Mouse (Mus musculus): ENCODE results near the gene Tbc1d2.
A peak's percentile ranks its signal among the peaks of the same experiment; 100 is the strongest.
"Not testable (repeated sequence)": the region's sequence is repeated elsewhere in the genome, so short reads cannot be mapped to it uniquely, and the experiment has no call there.

The Tbc1d2 gene

GRCm38 (mm10) chr4:46601844-46602423, 48.1 kb downstream of the Tbc1d2 start, which contains the start of gene Coro2a:
Coro2a (minus strand) TSS chr4:46602202.
- peak; percentile 89 for DNase-seq (ENCODE audit: low spot score)

DNA sequence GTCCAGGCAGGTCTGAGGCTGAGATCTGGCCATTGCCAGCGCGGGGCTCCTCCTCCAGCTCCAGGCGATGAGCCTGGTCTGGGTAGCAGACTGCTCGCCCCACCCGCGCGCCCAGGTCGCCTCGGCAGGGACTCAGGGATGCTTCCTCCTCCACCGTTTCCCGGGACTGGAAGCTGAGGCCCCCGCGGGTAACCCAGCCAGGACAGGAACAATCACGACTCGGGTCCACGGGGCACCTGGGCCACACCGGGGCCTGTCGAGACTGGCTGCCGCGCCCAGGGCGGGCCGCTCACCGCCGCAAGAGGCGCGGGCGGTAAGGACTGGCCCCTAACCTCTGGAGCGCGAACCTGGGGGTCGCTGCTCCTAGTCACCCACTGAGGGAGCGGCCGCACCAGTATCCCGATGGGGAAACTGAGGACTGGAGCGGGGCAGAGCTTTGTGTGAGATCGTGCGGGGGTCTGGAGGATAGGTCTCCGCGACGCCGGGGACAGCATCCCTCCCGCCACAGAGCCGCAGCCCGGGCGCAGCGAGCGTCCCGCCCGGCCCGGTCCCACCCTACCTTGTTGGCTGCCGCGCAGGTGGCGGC, 48.7 kb downstream of the Tbc1d2 start:
- DNase-seq (ENCODE audit: low spot score): no peak

GRCm38 (mm10) chr4:46600473-46601257, 49.3 kb downstream of the Tbc1d2 start:
- DNase-seq (ENCODE audit: low spot score): no peak

GRCm38 (mm10) chr4:46599609-46600008, 50.4 kb downstream of the Tbc1d2 start:
- DNase-seq (ENCODE audit: low spot score): not testable (repeated sequence)

DNA sequence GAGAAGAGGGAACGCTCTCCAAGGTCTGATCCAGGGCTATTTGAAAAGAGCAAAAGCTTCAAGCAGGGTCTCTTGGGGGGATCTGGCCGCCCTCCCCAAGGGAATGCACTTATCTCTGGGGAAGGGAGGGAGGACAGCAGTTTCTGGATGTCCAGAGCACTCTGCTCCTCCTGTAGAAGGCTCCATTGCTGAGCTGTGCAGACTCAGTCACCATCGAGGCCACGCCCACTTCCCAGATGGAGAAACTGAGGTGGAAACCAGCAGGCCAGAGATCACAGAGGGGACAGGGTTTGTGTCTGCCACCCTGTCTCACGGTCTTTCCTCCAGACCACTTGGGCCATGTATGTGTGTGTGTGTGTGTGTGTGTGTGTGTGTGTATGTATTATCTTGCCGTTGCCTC, 51.0 kb downstream of the Tbc1d2 start:
- no peak for DNase-seq (ENCODE audit: low spot score)

GRCm38 (mm10) chr4:46598111-46598510, 51.9 kb downstream of the Tbc1d2 start:
- DNase-seq (ENCODE audit: low spot score): no peak

- no peak for DNase-seq (ENCODE audit: low spot score)
Observed at GRCm38 (mm10) chr4:46597286-46597961, 52.6 kb downstream of the Tbc1d2 start.

GRCm38 (mm10) chr4:46596398-46596797, 53.6 kb downstream of the Tbc1d2 start:
- no peak for DNase-seq (ENCODE audit: low spot score)

- DNase-seq (ENCODE audit: low spot score): peak; percentile 2
Observed at GRCm38 (mm10) chr4:46594131-46594530, 55.9 kb downstream of the Tbc1d2 start.

DNA sequence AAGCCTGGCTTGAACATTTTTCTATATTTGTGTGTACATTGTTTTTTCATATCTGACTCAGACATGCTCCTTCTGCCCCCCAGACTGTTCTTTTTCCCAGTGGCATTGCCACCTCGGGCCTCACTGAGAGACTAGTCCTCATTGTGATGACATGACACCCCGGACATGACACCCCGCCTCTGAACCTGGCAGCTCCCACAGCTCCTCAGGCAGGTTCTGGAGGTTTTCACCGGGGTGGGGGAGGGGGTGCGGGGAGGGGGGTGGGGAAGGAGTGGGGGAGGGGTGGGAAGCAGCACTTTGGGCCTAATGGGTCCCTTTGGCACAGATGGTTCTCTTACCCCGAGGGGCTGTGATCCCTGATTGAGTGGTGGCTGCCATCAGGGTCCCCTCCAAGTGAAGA, 56.5 kb downstream of the Tbc1d2 start:
- no peak for DNase-seq (ENCODE audit: low spot score)

DNA sequence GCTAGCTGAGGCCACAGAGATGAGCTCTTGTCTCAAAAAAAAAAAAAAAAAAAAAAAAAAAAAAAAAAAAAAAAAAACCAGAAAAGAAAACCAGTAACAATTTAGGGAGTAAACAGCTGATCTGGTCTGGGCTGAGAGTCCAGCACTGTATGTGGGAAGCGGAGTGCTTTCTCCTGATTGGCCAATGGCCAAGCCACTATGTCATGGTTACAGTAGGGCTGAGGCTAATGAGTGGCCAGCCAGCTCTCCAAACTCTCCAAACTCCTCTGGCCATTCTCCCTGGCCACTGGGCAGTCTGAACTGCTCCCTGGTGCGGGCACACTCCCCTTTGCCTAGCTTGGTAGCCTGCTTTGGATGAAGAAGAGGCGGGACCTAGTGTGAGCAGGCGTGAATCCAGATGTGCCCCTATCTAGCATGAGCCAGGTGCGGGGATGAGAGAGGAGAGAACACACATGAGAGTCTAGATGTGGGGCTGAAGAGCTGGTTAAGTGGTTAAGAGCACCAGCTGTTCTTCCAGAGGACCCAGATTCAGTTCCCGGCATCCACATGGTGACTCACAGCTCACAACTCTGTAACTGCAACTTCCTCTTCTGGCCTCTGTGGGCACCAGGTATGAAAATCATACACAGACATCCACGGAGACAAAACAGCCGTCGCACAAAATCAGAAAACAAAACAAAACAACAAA, 58.0 kb downstream of the Tbc1d2 start:
- DNase-seq (ENCODE audit: low spot score): peak; percentile 5

GRCm38 (mm10) chr4:46590810-46591209, 59.2 kb downstream of the Tbc1d2 start:
- DNase-seq (ENCODE audit: low spot score): no peak

DNA sequence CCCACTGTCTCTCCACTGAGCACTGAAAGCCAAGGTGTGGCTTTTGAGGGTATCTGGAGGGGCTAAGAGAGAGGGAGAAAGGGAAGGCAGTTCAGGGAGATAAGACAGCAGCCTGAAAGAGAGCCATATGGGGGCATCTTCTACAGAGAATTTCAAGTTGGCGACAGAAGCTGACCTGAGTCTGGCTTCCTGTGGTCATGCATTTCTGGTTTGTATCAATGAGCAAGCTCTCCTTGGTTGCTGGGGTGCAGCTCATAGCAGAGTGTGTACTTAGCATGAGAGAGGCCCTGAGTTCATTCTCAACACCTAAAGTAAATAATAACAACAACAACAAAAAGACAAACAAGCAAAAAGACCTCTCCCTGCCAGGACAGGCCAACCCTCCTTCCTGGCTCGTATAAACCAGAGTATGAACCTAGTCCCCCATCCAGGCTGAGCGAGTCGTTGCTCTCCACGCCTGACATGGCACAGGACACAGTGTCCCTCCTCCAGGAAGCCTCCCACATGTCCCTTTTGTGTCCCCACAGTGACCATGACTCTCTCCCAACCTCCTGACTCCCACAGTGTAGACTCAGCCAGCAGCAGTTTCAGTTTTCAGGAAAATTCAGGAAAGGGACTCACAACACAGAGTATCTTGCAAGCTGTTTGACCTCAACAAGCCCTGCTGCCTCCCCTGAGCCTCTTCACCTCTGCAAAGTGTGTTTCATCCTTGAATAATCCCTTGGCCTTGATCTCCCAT, 59.9 kb downstream of the Tbc1d2 start:
- peak; percentile 1 for DNase-seq (ENCODE audit: low spot score)

DNA sequence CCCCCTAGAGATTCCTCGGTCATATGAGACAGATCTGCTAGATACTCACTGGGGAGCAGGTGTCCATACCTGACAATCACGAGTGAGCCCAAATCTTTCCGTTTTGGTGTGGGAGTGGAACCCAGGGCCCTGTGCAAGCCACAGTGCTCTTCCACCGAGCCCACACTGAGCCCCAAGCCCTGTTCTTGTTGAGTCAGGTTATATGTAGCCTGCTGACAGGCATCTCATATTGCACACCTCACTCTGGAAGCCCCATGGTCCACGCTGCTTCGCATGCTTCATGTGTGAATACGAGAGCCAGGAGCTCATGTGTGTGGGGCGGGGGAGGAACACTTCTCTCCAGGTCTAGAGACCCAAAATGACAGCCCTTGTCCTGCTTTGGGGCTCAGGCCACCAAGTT, 60.9 kb downstream of the Tbc1d2 start:
- DNase-seq (ENCODE audit: low spot score): no peak

DNA sequence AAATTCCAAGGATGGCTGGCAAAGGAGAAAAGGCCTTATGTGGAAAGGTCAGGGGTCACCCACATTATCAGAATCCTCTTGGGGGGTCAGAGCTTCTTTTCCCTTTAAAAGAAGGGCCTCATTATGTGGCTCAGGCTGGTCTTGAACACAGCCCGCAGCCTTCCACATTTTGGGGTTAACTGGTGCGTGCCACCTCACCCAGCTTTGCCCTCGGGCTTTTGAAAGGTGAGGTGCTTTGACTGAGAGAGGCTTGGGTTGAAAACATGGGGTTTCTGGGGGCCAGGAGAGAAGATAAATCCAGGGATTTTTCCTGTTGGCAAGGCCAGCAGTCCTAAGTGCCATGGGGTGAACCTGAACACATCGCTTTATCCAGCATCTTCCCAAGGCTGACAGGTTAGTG, 63.5 kb downstream of the Tbc1d2 start:
- DNase-seq (ENCODE audit: low spot score): peak; percentile 2

- peak; percentile 1 for DNase-seq (ENCODE audit: low spot score)
Observed at GRCm38 (mm10) chr4:46585811-46586190, 64.2 kb downstream of the Tbc1d2 start.

- DNase-seq (ENCODE audit: low spot score): peak; percentile 2
Observed at GRCm38 (mm10) chr4:46585041-46585810, 64.8 kb downstream of the Tbc1d2 start.

DNA sequence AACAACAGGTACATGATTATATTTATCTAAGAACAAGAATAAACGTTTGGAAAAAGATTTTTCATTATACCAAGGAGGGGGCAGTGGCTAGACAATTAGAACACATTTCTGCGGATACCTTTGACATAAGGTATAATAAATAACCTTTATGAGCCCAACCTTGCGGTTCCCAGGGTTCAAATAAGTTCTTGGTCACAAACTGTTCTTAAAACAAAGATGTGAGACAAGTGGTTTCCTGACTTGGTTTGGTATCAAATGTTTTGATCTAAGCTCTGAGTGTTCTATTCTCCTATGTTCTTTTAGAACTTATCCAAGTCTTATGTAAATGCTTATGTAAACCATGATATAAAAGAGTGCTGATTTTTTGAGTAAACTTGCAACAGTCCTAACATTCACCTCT, 65.5 kb downstream of the Tbc1d2 start:
- DNase-seq (ENCODE audit: low spot score): not testable (repeated sequence)

DNA sequence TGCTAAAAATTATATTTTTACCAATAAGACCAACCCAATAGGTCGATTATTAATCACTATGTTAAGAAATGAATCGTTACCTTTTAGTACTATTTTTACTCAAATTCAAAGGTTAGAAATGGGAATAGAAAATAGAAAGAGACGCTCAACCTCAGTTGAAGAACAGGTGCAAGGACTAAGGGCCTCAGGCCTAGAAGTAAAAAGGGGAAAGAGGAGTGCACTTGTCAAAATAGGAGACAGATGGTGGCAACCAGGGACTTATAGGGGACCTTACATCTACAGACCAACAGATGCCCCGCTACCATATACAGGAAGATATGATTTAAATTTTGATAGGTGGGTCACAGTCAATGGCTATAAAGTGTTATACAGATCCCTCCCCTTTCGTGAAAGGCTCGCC, 65.9 kb downstream of the Tbc1d2 start:
- DNase-seq (ENCODE audit: low spot score): not testable (repeated sequence)

DNA sequence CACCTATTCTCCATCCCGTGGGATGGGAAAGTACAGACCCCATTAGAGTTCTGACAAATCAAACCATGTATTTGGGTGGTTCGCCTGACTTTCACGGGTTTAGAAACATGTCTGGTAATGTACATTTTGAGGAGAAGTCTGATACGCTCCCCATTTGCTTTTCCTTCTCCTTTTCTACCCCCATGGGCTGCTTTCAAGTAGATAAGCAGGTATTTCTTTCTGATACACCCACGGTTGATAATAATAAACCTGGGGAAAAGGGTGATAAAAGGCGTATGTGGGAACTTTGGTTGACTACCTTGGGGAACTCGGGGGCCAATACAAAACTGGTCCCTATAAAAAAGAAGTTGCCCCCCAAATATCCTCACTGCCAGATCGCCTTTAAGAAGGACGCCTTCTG, 68.0 kb downstream of the Tbc1d2 start:
- not testable (repeated sequence) for DNase-seq (ENCODE audit: low spot score)

DNA sequence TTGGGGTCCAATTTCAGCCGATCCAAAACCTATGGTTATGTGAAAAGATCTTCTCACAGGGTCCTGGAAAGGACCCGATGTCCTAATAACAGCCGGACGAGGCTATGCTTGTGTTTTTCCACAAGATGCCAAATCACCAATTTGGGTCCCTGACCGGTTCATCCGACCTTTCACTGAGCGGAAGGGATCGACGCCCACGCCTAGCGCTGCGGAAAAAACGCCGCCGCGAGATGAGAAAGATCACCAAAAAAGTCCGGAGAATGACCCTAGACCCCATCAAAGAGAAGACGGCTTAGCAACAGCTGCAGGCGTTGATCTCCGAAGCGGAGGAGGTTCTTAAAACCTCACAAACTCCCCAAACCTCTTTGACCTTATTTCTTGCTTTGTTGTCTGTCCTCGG, 68.4 kb downstream of the Tbc1d2 start:
- DNase-seq (ENCODE audit: low spot score): not testable (repeated sequence)

Data from urinary bladder, postnatal 25 days (tissue).